Mouse (Mus musculus) thymus, postnatal 4 days (tissue): Measurements from ENCODE around the gene Mrm3.
"Not testable (repeated sequence)": the region's sequence is repeated elsewhere in the genome, so short reads cannot be mapped to it uniquely, and the experiment has no call there.

Source experiments
- DNase-seq: peaks from one replicate; pipeline ENCODE4 v3.0.0; 2021

Mrm3 gene

DNA sequence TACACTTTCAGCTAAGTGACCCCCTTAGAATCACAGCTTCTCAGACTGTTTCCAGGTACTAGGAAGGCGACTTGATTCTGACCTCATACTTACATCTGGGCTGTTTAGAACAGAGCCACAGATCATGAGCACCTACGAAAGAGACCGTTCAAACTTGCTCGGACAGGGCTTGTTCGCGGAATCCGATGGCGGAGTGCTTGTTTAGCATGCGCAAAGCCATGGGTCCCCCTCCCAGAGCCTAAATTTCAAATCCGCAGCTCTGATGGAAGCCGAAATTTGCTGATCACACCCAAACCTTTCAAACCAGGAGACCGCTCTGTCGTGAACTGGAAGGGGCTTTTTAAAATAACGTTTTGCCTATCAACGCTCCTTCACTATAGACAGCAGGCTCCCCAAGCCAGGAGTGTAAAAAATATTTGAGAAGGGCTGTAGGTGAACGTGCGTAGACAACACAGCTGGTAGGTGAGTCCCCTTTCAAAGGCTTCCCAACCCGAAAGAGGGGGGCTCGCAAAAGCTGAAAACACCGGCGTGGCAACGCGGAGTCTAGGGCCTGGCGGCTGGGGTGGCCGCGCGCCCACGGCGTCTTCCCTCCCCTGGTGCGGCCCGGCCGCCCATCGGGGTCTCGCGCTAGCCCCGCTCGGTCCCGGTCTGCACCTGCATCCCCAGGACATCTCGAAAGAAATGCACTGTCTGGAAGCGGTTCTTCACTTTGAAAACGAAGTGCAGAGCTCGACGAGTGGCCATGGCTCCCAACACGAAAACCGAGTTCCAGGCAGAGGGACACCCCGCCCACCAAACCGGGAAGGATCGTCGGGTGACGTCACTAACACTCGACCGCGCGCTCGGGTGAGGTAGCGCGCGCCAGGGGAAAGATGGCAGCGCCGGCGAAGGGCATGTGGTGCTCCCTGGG lies at the start of gene Mrm3, which contains the start of gene Glod4:
TSS of gene Mrm3 (plus strand) at position 815 of the 910 bp plus-strand sequence.
TSS of gene Glod4 (minus strand) at position 825 of the 910 bp plus-strand sequence.
- DNase-seq, result peak; percentile 94

- no peak for DNase-seq
Measured at GRCm38 (mm10) chr11:76196275-76196976, 47.1 kb upstream of the Mrm3 start.

DNA sequence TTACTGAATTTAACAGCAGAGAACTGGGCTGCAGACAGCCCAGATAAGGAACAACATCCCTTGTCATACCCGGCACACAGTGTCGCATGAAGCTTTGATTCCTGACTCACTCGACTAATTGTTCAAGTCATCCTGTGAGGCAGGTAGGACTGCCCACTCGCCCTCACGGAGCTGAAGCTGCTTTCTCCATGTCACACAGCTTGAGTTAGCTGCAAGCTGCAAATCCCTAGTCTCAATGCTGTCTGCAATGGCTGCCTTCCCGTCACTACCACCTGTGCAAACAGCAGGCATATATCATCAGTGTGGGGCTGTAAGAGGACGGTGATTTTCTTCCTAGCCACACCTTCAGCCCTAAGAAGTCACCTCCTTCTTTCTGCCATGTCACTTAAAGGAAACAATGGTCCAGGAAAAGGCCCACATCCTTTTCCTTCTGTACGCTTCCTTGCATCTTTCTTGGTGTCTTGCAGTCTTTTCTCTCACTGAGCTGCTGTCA lies 46.5 kb upstream of the Mrm3 start:
- DNase-seq, result no peak

- peak; percentile 56 for DNase-seq
Measured at GRCm38 (mm10) chr11:76201761-76202674, 41.5 kb upstream of the Mrm3 start.

DNA sequence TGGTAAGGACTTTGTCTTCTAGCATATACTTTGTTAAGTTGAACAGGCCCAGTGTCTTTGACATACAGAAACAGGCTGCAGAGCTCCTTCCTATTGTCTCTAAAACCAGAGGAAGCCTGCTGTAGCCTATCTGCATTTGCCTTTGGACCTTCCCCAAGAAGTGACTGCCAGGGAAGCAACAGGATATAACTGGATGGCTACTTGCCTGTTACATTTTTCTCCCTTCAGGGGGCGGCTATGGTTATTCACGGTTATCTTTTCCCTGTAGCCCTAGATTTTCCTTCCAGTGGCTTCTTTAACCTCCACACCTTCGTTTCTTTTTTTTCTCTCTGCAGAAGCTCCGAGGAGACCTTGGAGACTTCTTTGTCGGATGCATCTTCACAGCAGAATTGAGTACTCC lies 36.7 kb upstream of the Mrm3 start:
- no peak for DNase-seq

DNA sequence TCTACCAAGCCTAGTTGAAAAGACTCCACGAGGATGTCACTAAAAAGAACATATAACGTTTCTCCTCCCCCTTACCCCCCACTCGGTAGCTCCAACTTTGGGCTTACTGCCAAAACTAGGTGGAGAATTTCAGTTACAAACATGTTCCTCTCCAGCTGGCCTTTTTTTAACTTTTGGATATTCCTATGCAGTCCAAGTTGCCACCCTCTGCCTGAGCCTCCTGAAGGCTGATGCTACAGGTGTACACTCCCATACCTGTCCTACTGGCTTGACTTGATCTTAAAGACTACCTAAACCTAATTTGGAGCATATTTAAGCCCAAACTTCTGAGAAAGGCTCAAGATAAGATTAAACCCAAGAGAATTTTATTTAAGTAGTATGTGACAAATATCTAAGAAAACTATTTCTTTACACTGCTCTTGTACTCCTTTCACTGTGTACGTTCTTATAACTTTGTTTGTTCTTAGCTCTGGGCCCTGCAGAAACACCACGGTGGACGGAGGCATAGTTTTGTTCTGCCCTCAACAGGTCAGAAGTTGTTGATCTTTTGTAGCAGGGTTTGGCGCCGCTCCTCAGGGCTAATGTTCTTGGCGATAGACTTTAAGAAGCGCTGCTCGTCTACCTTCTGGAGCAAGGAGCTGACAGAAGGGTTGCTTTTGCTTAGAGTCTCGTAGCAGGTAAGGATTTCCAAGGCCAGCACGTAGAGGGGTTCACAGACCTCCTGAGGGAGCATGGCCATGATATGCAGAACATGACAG lies 33.1 kb upstream of the Mrm3 start:
- no peak for DNase-seq

DNA sequence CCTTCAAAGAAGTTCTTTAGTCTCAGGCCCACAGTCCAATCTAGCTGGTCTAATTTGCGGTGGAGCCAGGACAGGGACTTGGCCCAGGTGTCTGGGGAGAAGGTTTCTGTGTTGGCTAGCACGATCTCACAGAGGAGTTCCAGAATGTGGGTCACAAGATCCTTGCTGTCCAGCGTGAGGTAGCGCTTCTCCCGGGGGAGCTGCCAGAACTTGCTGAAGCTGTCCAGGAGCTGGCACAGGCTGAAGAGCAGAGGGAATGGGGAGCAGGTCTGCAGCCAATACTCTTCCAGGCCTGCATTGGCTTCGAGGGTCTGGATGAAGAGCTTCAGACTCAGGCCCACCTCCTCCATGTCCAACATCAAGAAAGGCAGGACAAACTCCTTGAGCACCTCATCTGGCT lies 31.9 kb upstream of the Mrm3 start:
- not testable (repeated sequence) for DNase-seq

GRCm38 (mm10) chr11:76213841-76214240 lies 29.7 kb upstream of the Mrm3 start:
- no peak for DNase-seq

DNA sequence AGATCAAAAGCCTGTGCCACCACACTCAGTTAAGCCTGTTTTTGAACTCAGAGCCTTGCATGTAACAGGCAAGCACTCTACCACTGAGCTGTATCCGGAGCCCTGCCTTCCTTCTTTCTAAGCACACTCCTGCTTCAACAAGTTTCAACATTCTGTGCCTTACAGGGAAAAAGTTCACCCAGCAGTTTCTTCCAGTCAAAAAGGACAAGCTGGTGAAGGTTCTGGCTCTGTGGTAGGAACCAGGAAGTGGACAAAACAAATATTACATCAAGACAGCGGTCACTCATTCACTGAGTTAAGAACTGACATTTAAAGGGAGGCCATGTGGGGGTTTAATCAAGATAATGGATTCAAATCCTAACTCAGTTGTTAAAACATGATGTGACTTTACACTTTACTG lies 28.5 kb upstream of the Mrm3 start:
- no peak for DNase-seq

GRCm38 (mm10) chr11:76216049-76216540 lies 27.4 kb upstream of the Mrm3 start:
- DNase-seq, result no peak

GRCm38 (mm10) chr11:76216681-76217389 lies 26.7 kb upstream of the Mrm3 start:
- no peak for DNase-seq

GRCm38 (mm10) chr11:76217390-76217800 lies 26.1 kb upstream of the Mrm3 start, which contains the start of the genes Dbil5 and Gemin4:
TSS of gene Dbil5 (plus strand) at chr11:76217608.
TSS of gene Gemin4 (minus strand) at chr11:76217664.
- peak; percentile 100 for DNase-seq

DNA sequence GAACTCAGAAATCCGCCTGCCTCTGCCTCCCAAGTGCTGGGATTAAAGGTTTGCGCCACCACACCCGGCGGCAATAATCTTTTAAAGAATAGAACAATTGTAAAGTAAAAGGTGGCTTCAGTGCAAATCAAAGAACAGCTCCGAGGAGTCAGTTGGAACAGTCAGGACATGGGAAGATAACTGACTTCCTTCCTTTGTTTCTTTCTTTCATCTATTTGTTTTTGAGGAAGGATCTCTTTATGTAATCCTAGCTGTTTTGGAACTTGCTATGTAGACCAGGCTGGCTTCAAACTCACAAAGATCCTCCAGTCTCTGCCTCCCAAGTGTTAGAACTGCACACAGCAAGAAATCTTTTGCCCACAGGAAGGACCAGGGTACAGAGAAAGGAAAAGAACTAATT lies 18.9 kb upstream of the Mrm3 start:
- no peak for DNase-seq

GRCm38 (mm10) chr11:76225051-76225450 lies 18.5 kb upstream of the Mrm3 start:
- DNase-seq, result no peak

GRCm38 (mm10) chr11:76236136-76236535 lies 7.4 kb upstream of the Mrm3 start:
- no peak for DNase-seq

- DNase-seq, result no peak
Measured at GRCm38 (mm10) chr11:76239750-76240149, 3.8 kb upstream of the Mrm3 start.

DNA sequence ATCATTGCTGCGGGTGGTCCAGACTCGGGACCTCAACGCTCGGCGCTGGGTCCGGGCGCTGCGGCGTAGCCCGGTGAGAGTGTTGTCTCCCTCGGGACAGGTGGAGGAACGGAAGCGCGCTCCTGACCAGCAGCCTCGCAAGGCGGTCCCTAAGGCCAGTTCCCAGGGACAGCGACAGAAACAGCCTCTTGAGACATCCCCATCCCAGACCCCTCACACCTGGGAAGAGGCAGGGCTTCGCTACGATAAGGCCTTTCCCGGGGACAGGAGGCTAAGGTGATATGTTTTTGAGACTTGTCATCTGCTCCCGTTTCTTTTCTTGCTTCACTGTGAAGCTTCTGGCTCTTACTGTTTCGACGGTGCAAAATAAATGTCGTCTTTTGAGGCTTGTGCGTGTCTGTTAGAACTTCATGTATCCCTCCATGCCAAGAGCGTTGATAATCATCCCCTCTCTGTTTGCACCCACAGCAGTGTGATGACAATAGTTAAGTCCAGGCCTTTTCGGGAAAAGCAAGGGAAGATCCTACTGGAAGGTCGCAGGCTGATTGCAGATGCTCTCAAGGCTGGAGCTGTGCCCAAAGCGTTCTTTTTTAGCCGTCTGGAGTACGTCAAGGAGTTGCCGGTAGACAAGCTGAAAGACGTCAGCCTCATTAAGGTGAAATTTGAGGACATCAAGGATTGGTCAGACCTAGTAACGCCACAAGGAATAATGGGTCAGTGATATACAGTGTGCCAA lies 464 bp downstream of the Mrm3 start:
- DNase-seq, result no peak

- no peak for DNase-seq
Measured at GRCm38 (mm10) chr11:76246439-76246838, 2.9 kb downstream of the Mrm3 start.

- DNase-seq, result no peak
Measured at GRCm38 (mm10) chr11:76247239-76247638, 3.7 kb downstream of the Mrm3 start.

DNA sequence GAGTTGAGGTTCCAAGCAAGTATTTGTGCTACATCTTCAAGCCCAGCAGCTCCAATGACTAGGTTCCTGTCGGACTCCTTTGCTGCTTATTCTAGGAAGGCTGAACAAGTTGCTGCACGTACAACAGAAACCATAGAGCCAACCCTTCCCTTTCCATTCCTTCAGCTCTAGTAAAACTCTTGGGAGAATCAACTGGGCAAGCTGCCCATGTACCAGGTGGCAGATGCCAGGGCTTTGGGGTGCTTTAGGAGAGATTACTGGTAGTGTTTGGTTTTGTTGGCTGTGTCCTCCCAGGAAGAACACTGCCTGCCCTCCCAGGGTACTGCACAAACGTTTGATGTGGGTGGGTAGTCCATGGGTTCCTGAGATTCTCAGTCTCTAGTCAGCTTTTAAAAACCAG lies 8.5 kb downstream of the Mrm3 start:
- no peak for DNase-seq
